Mouse (Mus musculus) B cell, adult 62 days (primary cell): ENCODE results near the gene Eftud2. TPM values are rescaled to one million over a fixed set of nuclear protein-coding genes. Genes with fewer than 3 reads are reported as not detected.

ENCODE experiments used
- total RNA-seq: library from RNA; stranded (reverse); gene quantifications from 4 replicates; pipeline ENCODE4 v1.2.4, GENCODE M21; 2023

The Eftud2 gene
- total RNA-seq: 133 to 168 TPM (median 155 TPM) in 4 replicates

GRCm38 (mm10) chr11:102880585-102881313 lies at the start of gene Eftud2, which contains the start of gene Ccdc103:
TSS of gene Eftud2 (minus strand) at chr11:102880985.
TSS of gene Ccdc103 (plus strand) at chr11:102881204.

GRCm38 (mm10) chr11:102924557-102925350 lies 44.0 kb upstream of the Eftud2 start, which contains the start of gene Kif18b:
TSS of gene Kif18b (minus strand) at chr11:102925124.

GRCm38 (mm10) chr11:102900763-102901162 lies 20.0 kb upstream of the Eftud2 start, which contains the start of gene Gfap:
TSS of gene Gfap (minus strand) at chr11:102900912.

GRCm38 (mm10) chr11:102884616-102885219 lies 3.9 kb upstream of the Eftud2 start, which contains the start of gene Fam187a:
TSS of gene Fam187a (plus strand) at chr11:102885169.

GRCm38 (mm10) chr11:102835549-102835948 lies 45.2 kb downstream of the Eftud2 start, which contains the start of gene Higd1b:
TSS of gene Higd1b (plus strand) at chr11:102835849.

GRCm38 (mm10) chr11:102819021-102819782 lies 61.6 kb downstream of the Eftud2 start, which contains the start of gene Gjc1:
TSS of gene Gjc1 (minus strand) at chr11:102819700.

Other genes with a start within 250 kb of the Eftud2 start
- gene Meioc, start 217.3 kb downstream of the Eftud2 start, total RNA-seq: not detected in 4 replicates
- 25.1 to 37.5 TPM (median 30.4 TPM) in 4 replicates for gene Ccdc43, start 183.2 kb downstream of the Eftud2 start, total RNA-seq
- 2.1 TPM in 1 of 4 replicates, not detected in the others for gene Adam11, start 119.5 kb downstream of the Eftud2 start, total RNA-seq
- not detected in 4 replicates for gene Gjc1, start 61.3 kb downstream of the Eftud2 start, total RNA-seq
- gene Higd1b, start 45.1 kb downstream of the Eftud2 start, total RNA-seq: not detected in 4 replicates
- not detected in 4 replicates for gene Ccdc103, start 219 bp upstream of the Eftud2 start, total RNA-seq
- not detected in 4 replicates for gene Fam187a, start 4.2 kb upstream of the Eftud2 start, total RNA-seq
- gene Gfap, start 19.9 kb upstream of the Eftud2 start, total RNA-seq: not detected in 4 replicates
- 0.38 to 0.83 TPM (median 0.46 TPM) in 4 replicates for gene Kif18b, start 44.1 kb upstream of the Eftud2 start, total RNA-seq
- gene C1ql1, start 65.7 kb upstream of the Eftud2 start, total RNA-seq: not detected in 4 replicates
- 64.9 to 70.9 TPM (median 67.6 TPM) in 4 replicates for gene Nmt1, start 147.2 kb upstream of the Eftud2 start, total RNA-seq
- 13.1 to 16.8 TPM (median 14.1 TPM) in 4 replicates for gene Dcakd, start 147.3 kb upstream of the Eftud2 start, total RNA-seq
- gene Plcd3, start 220.7 kb upstream of the Eftud2 start, total RNA-seq: 2.2 to 3.2 TPM (median 2.7 TPM) in 4 replicates
- 46.9 to 51.0 TPM (median 48.0 TPM) in 4 replicates for gene Acbd4, start 220.7 kb upstream of the Eftud2 start, total RNA-seq
- gene Hexim1, start 235.2 kb upstream of the Eftud2 start, total RNA-seq: 58.8 to 66.9 TPM (median 59.9 TPM) in 4 replicates